Mouse (Mus musculus) T-helper 17 cell (primary cell): ENCODE measurements at regions not wholly inside any gene's neighbourhood (a gene's known extent, or its start where the extent isn't known, plus 50 kb on each side); places are given as distances from the start of the nearest gene placed in this dataset.

ENCODE experiments used
- in situ Hi-C, 2 experiments: fragments of 300-600 bp; cut with MboI, MseI; formaldehyde crosslinking; loops; 1 replicate in 1 of 2; 2 replicates in 1 of 2; pipeline ENCODE4 v1.15.1; 2025; ENCODE audit warnings: high pct_unique_total_duplicates in 2 of 2

GRCm38 (mm10) chrX:156539782-156540181, 875.3 kb downstream of the Phex start:
- in situ Hi-C loops = loop anchor here in 1 of 2 experiments (10.0 kb wide), 1 partner anchor 1395 kb away; no protein-coding TSS in a partner anchor

- in situ Hi-C loops = no loop called here
Observed at GRCm38 (mm10) chrX:156537536-156537935, 877.6 kb downstream of the Phex start.
